Mouse (Mus musculus) midbrain, embryonic 12.5 days (tissue): Measurements from ENCODE around the gene Ric8a. TPM values are rescaled to one million over a fixed set of nuclear protein-coding genes. Genes with fewer than 3 reads are reported as not detected.
A peak's percentile ranks its signal among the peaks of the same experiment; 100 is the strongest.

Experiments used
- ATAC-seq: fragments of 200-750 bp; cut with Nextera tagmentation; 2 replicates; pipeline ENCODE4 v1.8.0; 2017; ENCODE audit warnings: low read depth, moderate TSS enrichment, moderate library complexity; ENCODE audit not compliant: low FRiP score
- H3K27ac ChIP-seq: fragments of 300-500 bp; sonication (generic); replicated peaks from 2 replicates; pipeline ENCODE4 v1.5.1; 2016; ENCODE audit warnings: mild to moderate bottlenecking
- H3K27me3 ChIP-seq: fragments of 300-500 bp; sonication (generic); 2 replicates; pipeline ENCODE4 v1.6.1; 2016; ENCODE audit warnings: mild to moderate bottlenecking
- H3K36me3 ChIP-seq: fragments of 300-500 bp; sonication (generic); 2 replicates; pipeline ENCODE4 v1.6.1; 2016
- H3K4me1 ChIP-seq: fragments of 300-500 bp; sonication (generic); 2 replicates; pipeline ENCODE4 v1.6.1; 2016
- H3K4me2 ChIP-seq: fragments of 300-500 bp; sonication (generic); replicated peaks from 2 replicates; pipeline ENCODE4 v1.6.1; 2016; ENCODE audit warnings: mild to moderate bottlenecking, moderate library complexity
- H3K4me3 ChIP-seq: fragments of 300-500 bp; sonication (generic); 2 replicates; pipeline ENCODE4 v1.5.1; 2016; ENCODE audit warnings: mild to moderate bottlenecking
- H3K9ac ChIP-seq: fragments of 300-500 bp; sonication (generic); replicated peaks from 2 replicates; pipeline ENCODE4 v1.6.1; 2016; ENCODE audit warnings: mild to moderate bottlenecking, moderate library complexity
- H3K9me3 ChIP-seq: fragments of 300-500 bp; sonication (generic); 2 replicates; pipeline ENCODE4 v1.6.1; 2016; ENCODE audit warnings: mild to moderate bottlenecking
- WGBS: fragments of 180-500 bp; shearing (Covaris S2); methylation state at CpG from one replicate; pipeline ENCODE4 v1.1.7; 2016; 5-methylcytosine and 5-hydroxymethylcytosine counted together
- polyA plus RNA-seq: library from polyadenylated mRNA; unstranded; fragments of >200 nt; fragmentation: Nextera tagmentation; extraction: Ambion mirVana; gene quantifications from 2 replicates; pipeline ENCODE4 v1.2.1, GENCODE M21; 2016

Gene Ric8a
- 69.2 and 78.3 TPM in 2 replicates for polyA plus RNA-seq

DNA sequence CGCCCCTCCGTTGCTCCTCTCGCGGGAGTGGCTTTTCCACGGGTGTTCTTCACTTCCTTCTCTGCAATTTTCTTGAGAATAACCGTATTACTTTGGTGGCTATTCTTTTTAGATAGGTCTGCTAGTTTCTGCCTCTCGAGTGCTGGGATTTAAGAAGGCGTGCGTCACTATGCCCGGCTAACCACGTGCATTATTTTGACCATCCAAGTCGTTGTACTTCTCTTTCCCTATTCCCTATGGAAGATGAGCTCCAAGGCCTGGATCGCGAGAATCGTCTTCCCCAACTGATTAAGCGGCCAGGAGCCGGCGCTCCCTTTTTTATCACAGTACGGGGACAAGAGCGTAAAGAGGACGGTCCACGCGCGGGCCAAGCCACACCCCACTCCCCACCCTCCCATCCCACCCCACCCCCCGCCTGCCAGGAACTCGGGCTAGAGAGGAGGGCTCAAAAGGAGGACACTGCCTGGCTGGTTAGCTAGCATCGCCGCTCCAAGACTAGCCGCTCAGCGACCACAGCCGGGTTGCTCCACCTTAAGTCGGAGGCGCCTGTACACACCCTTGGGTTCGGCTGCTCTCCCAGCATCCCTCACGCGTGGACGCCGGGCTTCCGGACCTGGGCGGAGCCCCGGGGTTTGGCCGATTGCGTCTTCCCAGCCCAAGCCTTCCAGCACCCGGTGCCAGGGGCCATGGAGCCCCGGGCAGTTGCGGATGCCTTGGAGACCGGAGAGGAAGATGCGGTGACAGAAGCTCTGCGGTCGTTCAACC, at the start of gene Ric8a:
Ric8a (plus strand) TSS at position 173 of the 765 bp plus-strand sequence.
- peak within 1 kb of the TSS; percentile 93 for H3K9ac ChIP-seq
- H3K9me3 ChIP-seq: no peaks in the 10 kb centered on the region
- H3K27me3 ChIP-seq: no peaks in the 10 kb centered on the region
- peaks cover 32% of the 10 kb centered on the region for H3K4me1 ChIP-seq
- H3K4me2 ChIP-seq: peak within 1 kb of the TSS; percentile 99
- peaks cover 64% of the 10 kb centered on the region for H3K36me3 ChIP-seq
- WGBS: under 1% methylated on average over 50 of the region's 50 CpGs
- peak within 1 kb of the TSS; percentile 81 for H3K4me3 ChIP-seq
- ATAC-seq: peak; percentile 79
- H3K27ac ChIP-seq: peak within 1 kb of the TSS; percentile 90

DNA sequence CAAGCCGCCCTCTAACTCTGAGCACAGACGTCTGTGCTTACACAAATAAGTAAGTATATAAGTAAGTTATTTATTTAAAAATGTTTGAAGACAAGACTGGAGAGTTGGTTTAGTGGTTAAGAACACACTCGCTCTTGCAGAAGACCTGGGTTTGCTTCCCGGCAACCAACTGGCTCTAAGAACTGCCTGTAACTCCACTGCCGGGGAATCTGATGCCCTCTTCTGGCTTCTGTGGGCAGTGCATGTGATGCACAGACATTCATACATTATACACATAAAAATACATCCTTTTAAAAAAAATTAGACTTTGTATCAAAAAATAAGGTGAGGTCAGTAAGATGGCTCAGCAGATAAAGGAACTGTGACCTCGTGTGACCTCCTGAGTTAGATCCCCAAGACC, 46.3 kb upstream of the Ric8a start:
- no peak for ATAC-seq
- H3K4me1 ChIP-seq: no peaks in the 10 kb centered on the region
- WGBS: 93% methylated on average over 6 of the region's 6 CpGs
- no peak overlapping the region for H3K4me2 ChIP-seq
- no peaks in the 10 kb centered on the region for H3K27me3 ChIP-seq
- H3K36me3 ChIP-seq: peaks cover 31% of the 10 kb centered on the region
- H3K9me3 ChIP-seq: no peaks in the 10 kb centered on the region
- H3K27ac ChIP-seq: no peak overlapping the region
- no peak overlapping the region for H3K9ac ChIP-seq
- no peak overlapping the region for H3K4me3 ChIP-seq

DNA sequence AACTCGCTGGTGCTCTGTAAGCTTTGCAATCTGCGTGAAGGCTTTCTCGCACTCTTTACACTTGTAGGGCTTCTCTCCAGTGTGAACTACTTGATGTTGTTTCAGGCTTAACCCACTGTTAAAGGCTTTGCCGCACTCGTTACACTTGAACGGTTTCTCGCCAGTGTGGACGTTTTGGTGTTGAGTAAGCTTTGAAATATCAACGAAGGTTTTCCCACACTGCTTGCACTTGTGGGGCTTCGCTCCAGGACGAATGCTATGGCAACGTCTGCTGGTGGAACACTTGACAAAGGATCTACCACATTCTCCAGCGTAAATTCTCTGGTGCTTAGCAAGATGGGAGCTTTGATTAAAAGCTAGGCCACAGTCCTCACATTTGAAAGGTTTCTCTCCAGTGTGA, 45.0 kb upstream of the Ric8a start:
- no peak overlapping the region for H3K9ac ChIP-seq
- ATAC-seq: no peak
- peaks cover 31% of the 10 kb centered on the region for H3K36me3 ChIP-seq
- H3K4me2 ChIP-seq: no peak overlapping the region
- no peak overlapping the region for H3K4me3 ChIP-seq
- no peak overlapping the region for H3K27ac ChIP-seq
- no peaks in the 10 kb centered on the region for H3K9me3 ChIP-seq
- H3K27me3 ChIP-seq: no peaks in the 10 kb centered on the region
- 82% methylated on average over 13 of the region's 13 CpGs for WGBS
- no peaks in the 10 kb centered on the region for H3K4me1 ChIP-seq

- Histone ChIP-seq H3K4me2 (no peak overlapping the region), H3K27ac (no peak overlapping the region), H3K4me1 (no peaks in the 10 kb centered on the region), H3K4me3 (no peak overlapping the region), H3K36me3 (peaks cover 31% of the 10 kb centered on the region), H3K9me3 (no peaks in the 10 kb centered on the region), H3K9ac (no peak overlapping the region), H3K27me3 (no peaks in the 10 kb centered on the region)
- ATAC-seq: no peak
- 90% methylated on average over 12 of the region's 12 CpGs for WGBS
Measured at GRCm38 (mm10) chr7:140812850-140813249, 43.9 kb upstream of the Ric8a start.

DNA sequence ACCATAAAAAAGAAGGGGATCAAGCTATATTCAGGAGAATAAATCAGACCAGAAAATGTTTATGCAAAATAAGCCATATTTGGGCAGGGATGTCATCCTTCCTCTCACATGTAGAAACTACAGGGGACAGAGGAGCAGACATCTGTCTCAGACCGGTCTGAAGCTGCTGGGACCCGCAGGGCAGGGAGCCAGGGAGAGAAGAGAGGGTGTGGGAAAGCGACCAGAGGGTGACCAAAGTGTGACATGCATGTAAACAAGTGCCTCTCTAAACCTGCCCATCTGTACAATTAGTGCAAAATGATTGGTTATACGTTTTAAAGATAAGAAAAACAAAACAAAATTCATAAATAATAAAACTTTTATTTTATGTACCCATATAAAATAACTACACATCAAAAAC, 36.6 kb upstream of the Ric8a start:
- no peak overlapping the region for H3K27ac ChIP-seq
- no peaks in the 10 kb centered on the region; the same call in 1 of the 2 replicates for H3K27me3 ChIP-seq
- H3K4me2 ChIP-seq: no peak overlapping the region
- no peaks in the 10 kb centered on the region for H3K9me3 ChIP-seq
- ATAC-seq: no peak
- WGBS: 83% methylated on average over 4 of the region's 4 CpGs
- H3K36me3 ChIP-seq: no peaks in the 10 kb centered on the region
- H3K9ac ChIP-seq: no peak overlapping the region
- H3K4me3 ChIP-seq: no peak overlapping the region
- no peaks in the 10 kb centered on the region; the same call in 1 of the 2 replicates for H3K4me1 ChIP-seq

DNA sequence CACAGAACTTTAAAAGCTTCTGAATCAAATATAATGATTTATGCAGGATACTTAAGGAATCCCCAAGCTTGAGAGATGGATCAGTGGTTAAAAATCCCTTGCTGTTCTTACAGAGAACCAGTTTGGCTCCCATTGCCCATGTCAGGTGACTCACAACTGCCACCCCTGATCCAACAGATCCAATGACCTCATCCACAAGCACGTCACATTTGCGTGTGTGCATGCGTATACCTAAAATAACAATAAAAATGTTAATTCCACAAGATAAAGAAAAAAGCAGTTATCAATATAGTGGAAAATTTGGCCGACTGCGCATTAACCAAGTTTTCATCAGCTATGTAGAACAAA, 35.5 kb upstream of the Ric8a start:
- H3K27ac ChIP-seq: peak overlapping the region; percentile 69; the same call in 1 of the 2 replicates
- 41% methylated on average over 5 of the region's 5 CpGs for WGBS

GRCm38 (mm10) chr7:140821653-140822329, 35.0 kb upstream of the Ric8a start, which contains the start of gene Zfp941:
Gene Zfp941 (minus strand): TSS chr7:140822178.
- Histone ChIP-seq H3K4me1 (no peaks in the 10 kb centered on the region; the same call in 1 of the 2 replicates), H3K27me3 (no peaks in the 10 kb centered on the region; the same call in 1 of the 2 replicates), H3K27ac (peak within 1 kb of the TSS; percentile 69), H3K9me3 (no peaks in the 10 kb centered on the region), H3K4me3 (peak within 1 kb of the TSS; percentile 57), H3K4me2 (peak within 1 kb of the TSS; percentile 67), H3K36me3 (no peaks in the 10 kb centered on the region), H3K9ac (peak within 1 kb of the TSS; percentile 59)
- ATAC-seq: peak; percentile 86
- 2% methylated on average over 21 of the region's 21 CpGs for WGBS

More for the DNA sequence above, 35.5 kb upstream of the Ric8a start:
- Histone ChIP-seq H3K4me3 (peak overlapping the region; percentile 57), H3K36me3 (no peaks in the 10 kb centered on the region), H3K9ac (peak overlapping the region; percentile 59), H3K27me3 (no peaks in the 10 kb centered on the region; the same call in 1 of the 2 replicates), H3K4me1 (no peaks in the 10 kb centered on the region; the same call in 1 of the 2 replicates), H3K4me2 (peak overlapping the region; percentile 67), H3K9me3 (no peaks in the 10 kb centered on the region)
- peak; percentile 44; the same call in 1 of the 2 replicates for ATAC-seq

DNA sequence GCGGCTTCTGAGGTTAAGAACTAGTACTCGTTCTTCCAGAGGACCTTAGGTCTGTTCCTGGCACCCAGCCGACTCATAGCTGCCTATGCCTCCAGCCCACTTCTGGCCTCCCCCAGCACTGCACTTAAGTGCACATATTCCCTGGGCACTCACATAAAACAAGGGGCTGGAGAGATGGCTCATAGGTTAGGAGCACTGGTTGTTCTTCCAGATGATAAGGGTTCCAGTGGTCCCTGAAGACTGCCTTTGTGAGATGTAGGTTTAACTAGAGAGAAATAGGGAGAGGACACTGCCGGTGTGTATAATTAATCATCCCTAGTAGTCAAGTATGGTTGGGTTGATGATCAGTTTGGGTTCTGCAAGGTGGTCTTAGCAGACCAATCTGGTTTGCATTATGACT, 34.0 kb upstream of the Ric8a start:
- no peak overlapping the region for H3K4me2 ChIP-seq
- ATAC-seq: no peak
- H3K9me3 ChIP-seq: no peaks in the 10 kb centered on the region
- WGBS: 86% methylated on average over 4 of the region's 4 CpGs
- no peaks in the 10 kb centered on the region; the same call in 1 of the 2 replicates for H3K27me3 ChIP-seq
- H3K36me3 ChIP-seq: no peaks in the 10 kb centered on the region
- H3K27ac ChIP-seq: no peak overlapping the region
- no peak overlapping the region for H3K4me3 ChIP-seq
- no peak overlapping the region for H3K9ac ChIP-seq
- no peaks in the 10 kb centered on the region; the same call in 1 of the 2 replicates for H3K4me1 ChIP-seq

GRCm38 (mm10) chr7:140828171-140828881, 28.4 kb upstream of the Ric8a start:
- 51% methylated on average over 8 of the region's 8 CpGs for WGBS
- no peak overlapping the region for H3K4me2 ChIP-seq
- H3K4me3 ChIP-seq: no peak overlapping the region
- no peaks in the 10 kb centered on the region for H3K4me1 ChIP-seq
- H3K27ac ChIP-seq: no peak overlapping the region
- H3K36me3 ChIP-seq: no peaks in the 10 kb centered on the region
- ATAC-seq: no peak
- no peak overlapping the region for H3K9ac ChIP-seq
- H3K9me3 ChIP-seq: no peaks in the 10 kb centered on the region
- no peaks in the 10 kb centered on the region; the same call in 1 of the 2 replicates for H3K27me3 ChIP-seq

GRCm38 (mm10) chr7:140831447-140831846, 25.3 kb upstream of the Ric8a start:
- ATAC-seq: no peak
- 80% methylated on average over 6 of the region's 6 CpGs for WGBS

DNA sequence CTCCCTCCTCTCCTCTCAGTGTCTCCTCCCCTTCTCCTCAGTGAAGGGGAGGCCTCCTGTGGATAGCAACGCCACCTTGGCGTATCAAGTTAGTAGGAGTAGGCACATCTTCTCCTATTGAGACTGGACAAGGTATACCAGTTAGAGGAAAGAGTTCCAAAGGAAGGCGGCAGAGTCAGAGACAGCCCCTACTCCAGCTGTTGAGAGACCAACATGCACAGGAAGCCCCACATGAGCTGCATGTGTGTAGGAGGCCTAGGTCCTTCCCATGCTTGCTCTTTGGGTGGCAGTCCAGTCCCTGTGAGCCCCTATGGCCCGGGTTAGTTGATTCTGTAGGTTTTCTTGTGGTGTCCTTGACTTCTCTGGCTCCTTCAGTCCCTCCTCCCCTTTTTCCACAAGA, 23.4 kb upstream of the Ric8a start:
- H3K4me3 ChIP-seq: no peak overlapping the region
- H3K4me2 ChIP-seq: no peak overlapping the region
- 80% methylated on average over 4 of the region's 4 CpGs for WGBS
- no peaks in the 10 kb centered on the region for H3K36me3 ChIP-seq
- H3K27me3 ChIP-seq: peaks cover 10% of the 10 kb centered on the region; the same call in 1 of the 2 replicates
- no peak overlapping the region for H3K27ac ChIP-seq
- ATAC-seq: no peak
- H3K9ac ChIP-seq: no peak overlapping the region
- H3K9me3 ChIP-seq: no peaks in the 10 kb centered on the region
- no peaks in the 10 kb centered on the region for H3K4me1 ChIP-seq

More at GRCm38 (mm10) chr7:140831447-140831846, 25.3 kb upstream of the Ric8a start:
- Histone ChIP-seq H3K4me1 (no peaks in the 10 kb centered on the region), H3K4me2 (no peak overlapping the region), H3K27me3 (0 out of 2 replicates have a peak, but pooled peaks cover 6% of the 10 kb centered on the region), H3K9me3 (no peaks in the 10 kb centered on the region), H3K36me3 (no peaks in the 10 kb centered on the region), H3K4me3 (no peak overlapping the region), H3K9ac (no peak overlapping the region), H3K27ac (no peak overlapping the region)
